Mouse (Mus musculus) left cerebral cortex, adult 18-20 months (tissue): ENCODE data around the gene Klhl7. TPM values are rescaled to one million over a fixed set of nuclear protein-coding genes. Genes with fewer than 3 reads are reported as not detected.

Experiments
- DNase-seq, 2 experiments: peaks; one replicate each; pipeline ENCODE4 v3.0.0; 2021 to 2022; ENCODE audit warnings: low spot score in 2 of 2, mixed read lengths in 1 of 2
- long read RNA-seq, 2 experiments: library from polyadenylated mRNA; stranded (forward); transcript quantifications; one replicate each; pipeline ENCODE4 v2.0.0; 2021
- total RNA-seq, 2 experiments: library from RNA; stranded (reverse); gene quantifications; 2 replicates each; pipeline ENCODE4 v1.2.3; 2021

The Klhl7 gene
- 10 to 100 TPM; 90.7 to 93.2 TPM for total RNA-seq
- long read RNA-seq, experiment 1, transcript Klhl7-201 (11 exons, 2,966 nt), result major isoform, 72 of 81 reads
- long read RNA-seq, experiment 1, partial matches to known transcripts, result 3 of 81 reads
- long read RNA-seq, experiment 1, other reads (novel, unspliced or antisense), result 6 of 81 reads
- long read RNA-seq, experiment 2, transcript Klhl7-201 (11 exons, 2,966 nt), result major isoform, 45 of 55 reads
- long read RNA-seq, experiment 2, partial matches to known transcripts, result 3 of 55 reads
- long read RNA-seq, experiment 2, other reads (novel, unspliced or antisense), result 7 of 55 reads

- peak; percentile 86 to 88 for DNase-seq
Observed at GRCm38 (mm10) chr5:24100106-24100809, at the start of gene Klhl7. Klhl7 (plus strand) TSS chr5:24100605.

DNA sequence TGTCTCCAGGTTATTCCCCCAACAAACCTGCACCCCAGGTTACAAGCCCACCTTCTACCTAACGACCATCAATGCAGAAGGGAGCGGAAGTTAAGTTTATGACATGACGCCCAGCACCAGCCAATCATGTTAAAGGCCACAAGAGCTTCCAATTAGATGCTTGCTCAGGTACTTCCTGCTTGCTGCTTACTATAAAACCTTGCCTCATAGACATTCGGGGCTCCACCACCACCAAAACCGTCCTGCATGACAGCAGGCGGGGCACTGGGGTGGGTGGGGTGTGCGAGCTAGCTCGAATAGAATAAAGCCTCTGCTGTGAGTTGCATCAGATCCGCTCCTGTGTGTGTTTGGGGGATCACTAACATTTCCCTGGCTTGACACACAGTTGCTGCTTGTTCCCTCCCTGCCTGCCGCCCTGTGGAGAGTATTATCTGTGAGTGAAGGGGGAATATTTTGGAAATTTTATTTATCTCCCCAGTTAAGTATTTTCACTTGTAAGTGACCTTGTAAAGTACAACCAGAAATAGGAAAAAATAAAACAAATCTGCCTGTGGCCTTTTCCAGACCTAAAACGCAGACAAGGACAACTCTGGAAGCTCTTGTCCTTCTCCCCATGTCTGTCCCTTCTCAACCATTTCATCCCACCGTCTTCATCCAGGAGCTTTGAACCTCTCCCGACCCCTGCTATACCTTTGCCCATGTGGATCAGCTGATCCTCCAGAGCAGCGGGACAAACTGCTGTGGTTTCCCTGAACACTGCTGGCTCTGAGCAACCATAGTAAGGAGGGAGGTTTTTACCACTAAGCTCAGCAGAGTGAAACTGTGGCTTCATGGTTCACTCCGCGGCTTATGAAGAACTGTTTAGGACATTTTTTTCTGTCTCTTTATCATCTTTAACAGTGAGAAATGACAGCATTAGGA is 48.4 kb upstream of the Klhl7 start:
- DNase-seq, result no peak

- no peak for DNase-seq
Observed at GRCm38 (mm10) chr5:24053245-24054190, 46.9 kb upstream of the Klhl7 start.

DNA sequence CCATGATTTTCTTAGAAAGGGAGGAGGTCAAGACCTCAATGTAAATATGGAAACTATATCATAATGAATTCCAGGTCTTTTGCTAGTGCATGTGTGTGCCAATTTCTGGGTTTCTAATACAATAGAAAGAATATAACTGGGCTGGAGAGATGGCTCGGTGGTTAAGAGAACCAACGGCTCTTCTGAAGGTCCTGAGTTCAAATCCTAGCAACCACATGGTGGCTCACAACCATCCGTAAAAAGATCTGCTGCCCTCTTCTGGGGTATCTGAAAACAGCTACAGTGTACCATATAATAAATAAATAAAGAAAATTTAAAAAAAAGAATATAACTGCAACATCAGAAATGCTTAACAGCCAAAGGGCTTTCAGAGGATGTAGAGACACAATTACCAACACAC is 46.0 kb upstream of the Klhl7 start:
- DNase-seq, result no peak

GRCm38 (mm10) chr5:24056865-24057264 is 43.5 kb upstream of the Klhl7 start:
- DNase-seq, result no peak

- no peak for DNase-seq
Observed at GRCm38 (mm10) chr5:24057592-24057991, 42.8 kb upstream of the Klhl7 start.

GRCm38 (mm10) chr5:24060949-24061348 is 39.5 kb upstream of the Klhl7 start:
- DNase-seq, result no peak

DNA sequence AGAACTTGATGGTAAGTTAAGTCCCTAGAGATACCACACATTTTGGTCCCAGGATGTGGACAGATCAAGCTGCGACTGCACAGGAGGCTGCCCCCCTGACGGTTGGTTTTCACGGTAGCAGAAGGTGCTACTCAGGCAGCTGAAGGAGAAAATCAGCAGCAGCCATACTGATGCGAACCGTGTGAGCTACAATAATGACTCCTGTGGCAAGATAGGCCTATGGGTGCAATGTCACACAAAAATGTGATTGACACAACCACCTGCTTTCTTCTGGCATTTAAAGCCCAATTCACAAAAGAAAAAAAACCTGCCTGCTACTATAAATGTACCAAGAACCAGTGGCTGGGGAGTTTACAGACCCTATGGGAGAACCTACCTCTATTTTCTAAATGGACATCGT is 37.4 kb upstream of the Klhl7 start:
- DNase-seq, result no peak

DNA sequence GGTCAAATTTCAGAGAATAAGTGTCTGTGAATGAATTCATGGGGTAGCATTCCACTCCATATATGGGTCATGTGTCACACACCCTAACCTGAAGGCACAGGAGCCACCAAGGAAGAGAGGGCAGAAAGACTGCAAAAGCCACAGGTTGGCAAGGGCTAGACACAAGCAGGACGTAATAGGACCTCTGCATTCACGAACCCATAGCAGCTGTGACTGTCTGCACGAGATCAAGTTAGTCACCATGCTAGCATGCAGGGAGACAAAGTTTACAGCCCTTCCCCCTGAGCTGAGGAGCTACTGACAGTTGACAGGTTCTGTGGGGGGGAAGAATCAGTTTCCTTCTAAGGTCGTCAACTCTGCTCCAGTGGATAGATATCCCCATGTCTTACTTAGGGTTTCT is 36.9 kb upstream of the Klhl7 start:
- DNase-seq, result no peak

GRCm38 (mm10) chr5:24068955-24069354 is 31.4 kb upstream of the Klhl7 start:
- DNase-seq, result no peak

- no peak for DNase-seq
Observed at GRCm38 (mm10) chr5:24072031-24072430, 28.4 kb upstream of the Klhl7 start.

DNA sequence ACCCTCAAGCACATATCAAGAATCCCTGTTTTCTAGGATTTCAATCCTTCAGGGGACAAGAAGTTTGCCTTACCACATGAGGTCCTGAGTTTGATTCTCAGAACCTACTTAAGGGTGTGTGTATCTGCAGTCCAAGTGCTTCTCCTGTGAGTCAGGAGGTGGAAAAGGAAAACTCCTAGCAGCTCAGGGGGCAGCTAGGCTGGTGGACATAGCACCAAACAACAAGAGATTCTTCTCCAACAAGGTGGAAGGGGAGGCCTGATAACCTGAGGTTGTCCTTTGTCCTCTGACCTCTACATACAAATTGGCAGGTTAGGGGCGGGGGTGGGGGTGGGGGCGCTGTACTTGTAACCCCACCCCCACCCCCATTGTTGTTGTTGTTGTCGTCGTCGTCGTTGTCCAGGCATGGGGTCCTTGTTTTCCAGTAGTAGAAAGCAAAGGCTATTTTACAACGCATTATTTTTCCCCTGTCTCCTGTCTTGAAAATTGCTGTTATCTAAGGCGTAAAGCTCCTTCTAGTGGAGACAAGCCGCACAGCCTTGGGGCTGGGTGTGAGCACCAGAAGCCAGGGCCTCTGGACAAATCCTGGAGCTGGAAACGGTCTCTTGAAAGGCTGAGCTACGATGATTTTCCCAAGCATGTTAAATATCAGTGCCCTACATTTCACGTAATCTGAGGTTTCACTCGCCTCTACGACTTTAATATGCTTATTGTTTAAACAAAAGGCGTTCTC is 23.3 kb upstream of the Klhl7 start:
- DNase-seq, result peak; percentile 66 to 71

DNA sequence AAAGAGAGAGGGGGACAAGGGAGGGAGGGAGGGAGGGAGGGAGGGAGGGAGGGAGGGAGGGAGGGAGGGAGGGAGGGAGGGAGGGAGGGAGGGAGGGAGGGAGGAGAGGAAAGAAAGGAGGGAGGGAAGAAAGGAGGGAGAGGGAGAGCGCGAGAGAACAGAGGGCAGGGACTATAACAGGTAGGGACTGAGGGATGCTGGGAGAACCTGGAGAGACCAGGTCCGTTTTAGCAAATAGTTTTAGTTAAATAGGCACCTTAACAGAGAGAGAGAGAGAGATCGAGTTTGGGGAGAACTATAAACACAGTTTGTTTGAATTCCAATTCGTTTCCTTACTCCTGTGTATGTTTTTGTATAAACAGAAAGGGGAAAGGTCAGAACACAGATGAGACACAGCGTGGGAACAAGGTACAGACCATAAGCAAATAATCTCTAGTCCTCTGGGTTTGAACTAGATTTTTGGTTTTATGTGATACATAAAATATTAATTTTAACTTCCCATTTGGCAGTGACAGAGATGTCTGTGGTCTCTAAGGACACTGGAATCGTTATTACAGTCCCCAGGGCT is 22.6 kb upstream of the Klhl7 start:
- DNase-seq, result no peak

- no peak for DNase-seq
Observed at GRCm38 (mm10) chr5:24078420-24079179, 21.8 kb upstream of the Klhl7 start.

DNA sequence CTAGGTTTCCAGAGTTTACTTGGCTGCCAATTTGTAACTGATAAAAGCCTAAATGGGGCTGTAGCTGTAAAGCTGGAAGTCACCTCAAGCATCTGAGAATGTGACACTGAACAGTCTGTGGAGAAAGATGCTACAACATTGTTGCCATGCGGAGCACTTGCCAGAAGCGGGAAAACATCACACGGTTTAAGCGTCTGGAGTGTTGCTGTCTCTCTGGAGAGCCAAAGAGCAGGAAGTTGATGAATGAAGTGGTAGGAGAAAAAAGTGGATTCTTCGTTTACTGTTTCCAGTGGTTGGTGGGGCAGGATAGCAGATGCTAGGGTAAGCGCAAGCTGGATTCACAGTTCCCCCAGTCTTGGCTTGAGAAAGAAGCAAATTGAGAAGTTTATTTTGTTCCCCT is 19.6 kb upstream of the Klhl7 start:
- DNase-seq, result no peak

DNA sequence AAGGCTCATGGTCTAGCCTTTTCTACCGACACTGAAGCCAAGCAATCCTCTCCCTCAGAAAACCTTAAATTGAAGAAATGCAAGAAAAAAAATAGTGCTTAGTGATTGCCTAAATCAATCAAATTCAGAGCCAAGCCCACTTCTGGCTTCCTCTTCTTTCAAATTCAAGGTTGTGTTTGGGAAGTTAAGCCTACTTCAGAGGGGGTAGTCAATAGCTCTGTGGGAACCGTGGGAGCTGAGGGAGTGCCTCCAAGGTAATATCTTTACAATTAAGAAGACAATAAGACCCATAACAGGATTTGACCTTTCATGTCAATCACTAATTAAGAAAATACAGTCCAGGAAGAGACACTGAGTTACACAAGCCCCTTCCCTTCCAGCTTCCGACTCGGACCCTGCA is 15.6 kb upstream of the Klhl7 start:
- DNase-seq, result no peak

GRCm38 (mm10) chr5:24086241-24086640 is 14.2 kb upstream of the Klhl7 start:
- DNase-seq, result no peak

- DNase-seq, result no peak
Observed at GRCm38 (mm10) chr5:24086865-24087264, 13.5 kb upstream of the Klhl7 start.

GRCm38 (mm10) chr5:24088451-24088850 is 12.0 kb upstream of the Klhl7 start:
- no peak for DNase-seq
